Comparison of ENCODE assay signal across 17 mouse cellular contexts in the genomic region with DNA sequence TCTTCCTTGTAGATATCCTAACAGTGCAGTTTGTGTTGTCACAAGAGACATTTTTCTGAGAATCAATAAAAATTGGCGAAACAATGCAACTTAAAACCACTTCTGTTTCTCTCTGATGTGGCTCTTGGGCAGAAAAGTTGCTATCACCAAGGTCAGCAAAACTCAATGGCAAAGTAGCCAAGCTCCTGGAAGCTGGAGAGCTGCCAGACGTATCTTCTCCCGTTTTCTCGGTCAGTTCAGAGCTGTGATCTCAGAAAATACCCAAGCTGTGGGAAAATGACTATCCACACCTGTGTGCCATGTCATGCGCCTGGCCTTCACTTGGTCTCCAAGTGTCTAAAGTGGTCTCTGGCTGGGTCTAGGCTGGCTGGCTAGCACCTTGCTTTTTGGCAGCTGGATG. TPM values are rescaled to one million over a fixed set of nuclear protein-coding genes. Genes with fewer than 3 reads are reported as not detected.
DNase-seq lines count a peak whose midpoint lies in the region; ATAC-seq lines count a peak whose summit lies in the region.
"Had no signal": no experiment of that assay in that cellular context is flagged by ENCODE, and none has a peak within 500 bp of the region (broad histone marks: within the 10 kb centered on the region; RNA-seq: fewer than 3 reads in every experiment).

No protein-coding gene starts in this region.

- no peak overlapping the region for H3K4me2 ChIP-seq in heart, embryonic 12.5 days
- no peak overlapping the region for H3K4me2 ChIP-seq in kidney, embryonic 16.5 days (replicated peaks; ENCODE audit: low read depth, low read length)
- H3K4me2 ChIP-seq: embryonic facial prominence, embryonic 13.5 days; forebrain, embryonic 13.5 days; hindbrain, embryonic 14.5 days; intestine, embryonic 15.5 days had no signal

- no peaks in the 10 kb centered on the region for H3K27me3 ChIP-seq in heart, embryonic 12.5 days (replicated peaks)
- no peaks in the 10 kb centered on the region for H3K27me3 ChIP-seq in kidney, embryonic 16.5 days (ENCODE audit: insufficient read depth, low read length)
- no peaks in the 10 kb centered on the region for H3K27me3 ChIP-seq in embryonic facial prominence, embryonic 10.5 days (replicated peaks; ENCODE audit: low read depth, poor library complexity, severe bottlenecking)
- H3K27me3 ChIP-seq: embryonic facial prominence, embryonic 13.5 days; forebrain, embryonic 13.5 days; intestine, embryonic 15.5 days had no signal

- H3K4me1 ChIP-seq in heart, embryonic 12.5 days (replicated peaks) = peaks cover 56% of the 10 kb centered on the region
- H3K4me1 ChIP-seq in kidney, embryonic 16.5 days (ENCODE audit: insufficient read depth, low read length) = peaks cover 33% of the 10 kb centered on the region
- peaks cover 41% of the 10 kb centered on the region for H3K4me1 ChIP-seq in embryonic facial prominence, embryonic 10.5 days

- no peaks in the 10 kb centered on the region for H3K9me3 ChIP-seq in heart, embryonic 12.5 days (replicated peaks)
- no peaks in the 10 kb centered on the region for H3K9me3 ChIP-seq in kidney, embryonic 16.5 days (ENCODE audit: low read length)
- H3K9me3 ChIP-seq in embryonic facial prominence, embryonic 10.5 days = no peaks in the 10 kb centered on the region
- H3K9me3 ChIP-seq: embryonic facial prominence, embryonic 13.5 days; forebrain, embryonic 13.5 days; hindbrain, embryonic 10.5 days; intestine, embryonic 15.5 days had no signal

- intact Hi-C loops in heart, postnatal 14 days (cut with DNase I) = loop anchor here (1.0 to 5.0 kb wide), 2 partner anchors 56 to 177 kb away; no protein-coding TSS in a partner anchor

- no peak for ATAC-seq in heart, embryonic 12.5 days (ENCODE audit: insufficient number of reproducible peaks, low FRiP score)
- ATAC-seq in kidney, embryonic 16.5 days (ENCODE audit: low FRiP score, low TSS enrichment) = no peak
- ATAC-seq: forebrain, embryonic 13.5 days; intestine, embryonic 15.5 days had no signal

- no peak overlapping the region for H3K27ac ChIP-seq in heart, embryonic 12.5 days (ENCODE audit: poor library complexity, severe bottlenecking)
- H3K27ac ChIP-seq in kidney, embryonic 16.5 days (ENCODE audit: low read length) = no peak overlapping the region
- H3K27ac ChIP-seq in embryonic facial prominence, embryonic 10.5 days (replicated peaks) = 0 out of 2 replicates have a peak overlapping the region, but pooled peaks have one; percentile 11
- H3K27ac ChIP-seq: embryonic facial prominence, embryonic 13.5 days; gastrocnemius, adult 2 months; hindbrain, embryonic 14.5 days; intestine, embryonic 15.5 days had no signal

- DNase-seq in adrenal gland, adult 2 months = peak; percentile 47
- DNase-seq in adrenal gland, adult 18-20 months (ENCODE audit: low spot score in 2 of 2) = no peak
- DNase-seq in heart, postnatal 14 days = no peak
- DNase-seq in kidney, postnatal 14 days = peak; percentile 33
- DNase-seq in embryonic facial prominence, embryonic 10.5 days (ENCODE audit: low spot score) = no peak
- DNase-seq: cerebellum, adult 11-12 months; cerebellum, adult 9-10 months; cerebellum, postnatal 25 days; gastrocnemius, adult 2 months; gastrocnemius, postnatal 25 days had no signal

- H3K9ac ChIP-seq in heart, embryonic 12.5 days = 0 out of 2 replicates have a peak overlapping the region, but pooled peaks have one; percentile 27
- H3K9ac ChIP-seq in kidney, embryonic 16.5 days (replicated peaks; ENCODE audit: low read length) = no peak overlapping the region
- H3K9ac ChIP-seq: embryonic facial prominence, embryonic 13.5 days; hindbrain, embryonic 14.5 days; intestine, embryonic 15.5 days had no signal

- no peak overlapping the region for H3K4me3 ChIP-seq in heart, embryonic 12.5 days
- no peak overlapping the region for H3K4me3 ChIP-seq in kidney, embryonic 16.5 days (ENCODE audit: low read length)
- no peak overlapping the region for H3K4me3 ChIP-seq in embryonic facial prominence, embryonic 10.5 days
- H3K4me3 ChIP-seq: embryonic facial prominence, embryonic 13.5 days; forebrain, embryonic 13.5 days; gastrocnemius, adult 2 months; hindbrain, embryonic 10.5 days; intestine, embryonic 15.5 days had no signal

- 65% methylated on average over 5 of the region's 5 CpGs for WGBS in heart, embryonic 12.5 days
- WGBS in kidney, embryonic 16.5 days = 69% methylated on average over 5 of the region's 5 CpGs
- WGBS in embryonic facial prominence, embryonic 10.5 days = 91% methylated on average over 5 of the region's 5 CpGs

- peaks cover 40% of the 10 kb centered on the region for H3K36me3 ChIP-seq in heart, embryonic 12.5 days
- H3K36me3 ChIP-seq in kidney, embryonic 16.5 days (ENCODE audit: insufficient read depth, low read length) = peaks cover 29% of the 10 kb centered on the region
- H3K36me3 ChIP-seq in embryonic facial prominence, embryonic 10.5 days (replicated peaks) = peaks cover 62% of the 10 kb centered on the region

RNA-seq across cellular contexts. Expression of a gene that starts 11.0 kb away (rescaled TPM):
- 10 to 100 TPM in 1 of 2 experiments, 1 to 10 TPM in 1; 7.5 to 10.4 TPM for total RNA-seq in adrenal gland, adult 2 months (2021)
- polyA plus RNA-seq in adrenal gland, adult 2 months (2012; rRNA removed) = 3.5 and 4.4 TPM in 2 replicates
- total RNA-seq in adrenal gland, adult 18-20 months (2021) = 10 to 100 TPM in 1 of 2 experiments, 1 to 10 TPM in 1; 6.8 to 13.3 TPM
- polyA plus RNA-seq in heart, embryonic 12.5 days (2016; fragmentation: Nextera tagmentation; extraction: Ambion mirVana) = 15.8 and 16.0 TPM in 2 replicates
- total RNA-seq in heart, postnatal 14 days (2021) = 10 to 100 TPM; 11.4 to 12.1 TPM
- polyA plus RNA-seq in kidney, embryonic 16.5 days (2015; fragmentation: Nextera tagmentation; extraction: Ambion mirVana) = 12.5 and 13.7 TPM in 2 replicates
- polyA plus RNA-seq in embryonic facial prominence, embryonic 10.5 days (2016; fragmentation: Nextera tagmentation; extraction: Ambion mirVana) = 16.5 and 18.1 TPM in 2 replicates

RNA-seq across cellular contexts. Expression of a gene that starts 45.5 kb away (rescaled TPM):
- 10 to 100 TPM; 82.5 to 89.1 TPM for total RNA-seq in adrenal gland, adult 2 months (2021)
- polyA plus RNA-seq in adrenal gland, adult 2 months (2012; rRNA removed) = 18.5 and 24.8 TPM in 2 replicates
- total RNA-seq in adrenal gland, adult 18-20 months (2021) = 100 to 1,000 TPM in 1 of 2 experiments, 10 to 100 TPM in 1; 76.8 to 116 TPM
- 123 and 124 TPM in 2 replicates for polyA plus RNA-seq in heart, embryonic 12.5 days (2016; fragmentation: Nextera tagmentation; extraction: Ambion mirVana)
- 10 to 100 TPM; 45.8 to 60.7 TPM for total RNA-seq in heart, postnatal 14 days (2021)
- 116 and 137 TPM in 2 replicates for polyA plus RNA-seq in kidney, embryonic 16.5 days (2015; fragmentation: Nextera tagmentation; extraction: Ambion mirVana)
- 135 and 140 TPM in 2 replicates for polyA plus RNA-seq in embryonic facial prominence, embryonic 10.5 days (2016; fragmentation: Nextera tagmentation; extraction: Ambion mirVana)

Comparison
In these comparisons a context has a peak if more than half of its experiments do, and no peak if none do; other contexts are left out.
1. DNase-seq: peak in adrenal gland, adult 2 months (single experiment) and kidney, postnatal 14 days (single experiment); none in adrenal gland, adult 18-20 months (0 of 2), heart, postnatal 14 days (0 of 2) and embryonic facial prominence, embryonic 10.5 days (single experiment).